Mouse (Mus musculus) limb, embryonic 11.5 days (tissue): Measurements from ENCODE around the gene Sptbn1. TPM values are rescaled to one million over a fixed set of nuclear protein-coding genes. Genes with fewer than 3 reads are reported as not detected.

ENCODE experiments used
- ATAC-seq: fragments of 200-750 bp; cut with Nextera tagmentation; 2 replicates; pipeline ENCODE4 v1.8.0; 2017; ENCODE audit warnings: low read depth; ENCODE audit not compliant: insufficient number of reproducible peaks, low FRiP score, low TSS enrichment
- DNase-seq: peaks from one replicate; pipeline ENCODE4 v3.0.0-alpha.2; 2015; ENCODE audit warnings: low spot score
- H3K27ac ChIP-seq: fragments of 300-500 bp; sonication (generic); replicated peaks from 2 replicates; pipeline ENCODE4 v1.5.1; 2014; ENCODE audit warnings: low read depth, mild to moderate bottlenecking, low read length
- H3K27me3 ChIP-seq: fragments of 300-500 bp; sonication (generic); 2 replicates; pipeline ENCODE4 v1.6.1; 2014; ENCODE audit warnings: mild to moderate bottlenecking, low read length, mixed read lengths; ENCODE audit not compliant: control insufficient read depth, insufficient read depth
- H3K36me3 ChIP-seq: fragments of 300-500 bp; sonication (generic); 2 replicates; pipeline ENCODE4 v1.6.1; 2014; ENCODE audit warnings: mild to moderate bottlenecking, low read length, moderate library complexity, mixed read lengths; ENCODE audit not compliant: control insufficient read depth, insufficient read depth
- H3K4me1 ChIP-seq: fragments of 300-500 bp; sonication (generic); 2 replicates; pipeline ENCODE4 v1.6.1; 2014; ENCODE audit warnings: low read length, mixed read lengths; ENCODE audit not compliant: control insufficient read depth, insufficient read depth
- H3K4me2 ChIP-seq: fragments of 300-500 bp; sonication (generic); 2 replicates; pipeline ENCODE4 v1.6.1; 2014; ENCODE audit warnings: low read depth, mild to moderate bottlenecking, moderate library complexity; ENCODE audit not compliant: severe bottlenecking
- H3K4me3 ChIP-seq: fragments of 300-500 bp; sonication (generic); 2 replicates; pipeline ENCODE4 v1.5.1; 2014; ENCODE audit warnings: low read depth, low read length
- H3K9ac ChIP-seq: fragments of 300-500 bp; sonication (generic); 2 replicates; pipeline ENCODE4 v1.6.1; 2014; ENCODE audit warnings: mild to moderate bottlenecking, low read length
- H3K9me3 ChIP-seq: fragments of 300-500 bp; sonication (generic); 2 replicates; pipeline ENCODE4 v1.6.1; 2016; ENCODE audit warnings: low read length; ENCODE audit not compliant: control insufficient read depth
- WGBS: fragments of 180-500 bp; shearing (Covaris S2); extraction: QIAGEN DNeasy Blood & Tissue Kit; methylation state at CpG from one replicate; pipeline ENCODE4 v1.1.7; 2014; 5-methylcytosine and 5-hydroxymethylcytosine counted together
- polyA plus RNA-seq: library from polyadenylated mRNA; unstranded; fragments of >200 nt; fragmentation: Nextera tagmentation; extraction: Ambion mirVana; gene quantifications from 2 replicates; pipeline ENCODE4 v1.2.1, GENCODE M21; 2014

The Sptbn1 gene
- polyA plus RNA-seq, 1 experiment from 2014 or later: 65.4 TPM

GRCm38 (mm10) chr11:30132581-30132980, 135.4 kb downstream of the Sptbn1 start:
- peaks cover 8% of the 10 kb centered on the region for H3K36me3 ChIP-seq
- ATAC-seq: no peak

GRCm38 (mm10) chr11:30131640-30132039, 136.3 kb downstream of the Sptbn1 start:
- ATAC-seq (no peak), DNase-seq (no peak)
- H3K4me3 ChIP-seq: no peak overlapping the region
- no peak overlapping the region for H3K4me2 ChIP-seq
- 90% methylated on average over 4 of the region's 4 CpGs for whole genome bisulfite sequencing
- no peaks in the 10 kb centered on the region for H3K27me3 ChIP-seq
- no peak overlapping the region for H3K9ac ChIP-seq
- no peaks in the 10 kb centered on the region for H3K4me1 ChIP-seq
- peaks cover 4% of the 10 kb centered on the region for H3K36me3 ChIP-seq
- H3K27ac ChIP-seq: no peak overlapping the region
- no peaks in the 10 kb centered on the region for H3K9me3 ChIP-seq

More at GRCm38 (mm10) chr11:30132581-30132980, 135.4 kb downstream of the Sptbn1 start:
- H3K9me3 ChIP-seq: no peaks in the 10 kb centered on the region
- H3K4me2 ChIP-seq: no peak overlapping the region
- no peak overlapping the region for H3K9ac ChIP-seq
- H3K27me3 ChIP-seq: no peaks in the 10 kb centered on the region
- WGBS: 94% methylated on average over 6 of the region's 6 CpGs
- H3K27ac ChIP-seq: no peak overlapping the region
- no peak for DNase-seq
- H3K4me1 ChIP-seq: no peaks in the 10 kb centered on the region
- no peak overlapping the region for H3K4me3 ChIP-seq

GRCm38 (mm10) chr11:30129339-30129738, 138.6 kb downstream of the Sptbn1 start:
- Histone ChIP-seq H3K36me3 (peaks cover 4% of the 10 kb centered on the region), H3K9me3 (no peaks in the 10 kb centered on the region), H3K4me2 (no peak overlapping the region), H3K4me1 (no peaks in the 10 kb centered on the region), H3K27me3 (no peaks in the 10 kb centered on the region), H3K27ac (no peak overlapping the region), H3K4me3 (no peak overlapping the region), H3K9ac (no peak overlapping the region)
- DNase-seq: no peak
- 93% methylated on average over 7 of the region's 7 CpGs for WGBS
- no peak for ATAC-seq

GRCm38 (mm10) chr11:30126840-30127239, 141.1 kb downstream of the Sptbn1 start:
- no peak overlapping the region for H3K4me2 ChIP-seq
- 92% methylated on average over 1 of the region's 1 CpGs for WGBS
- H3K9me3 ChIP-seq: no peaks in the 10 kb centered on the region
- no peaks in the 10 kb centered on the region; the same call in 1 of the 2 replicates for H3K36me3 ChIP-seq
- ATAC-seq: no peak
- no peak overlapping the region for H3K4me3 ChIP-seq
- DNase-seq: no peak
- no peak overlapping the region for H3K9ac ChIP-seq
- no peak overlapping the region for H3K27ac ChIP-seq
- H3K4me1 ChIP-seq: no peaks in the 10 kb centered on the region
- no peaks in the 10 kb centered on the region for H3K27me3 ChIP-seq

- H3K36me3 ChIP-seq: peaks cover 20% of the 10 kb centered on the region
- ATAC-seq (no peak), DNase-seq (no peak)
- no peak overlapping the region for H3K27ac ChIP-seq
- no peak overlapping the region for H3K9ac ChIP-seq
- no peaks in the 10 kb centered on the region for H3K4me1 ChIP-seq
- no peaks in the 10 kb centered on the region for H3K9me3 ChIP-seq
- no peaks in the 10 kb centered on the region for H3K27me3 ChIP-seq
- no peak overlapping the region for H3K4me3 ChIP-seq
- WGBS: 93% methylated on average over 4 of the region's 4 CpGs
- no peak overlapping the region for H3K4me2 ChIP-seq
These were observed 149.9 kb downstream of the Sptbn1 start for GRCm38 (mm10) chr11:30118038-30118437.

- 55% methylated on average over 2 of the region's 2 CpGs for WGBS
These were observed 154.3 kb downstream of the Sptbn1 start for GRCm38 (mm10) chr11:30113631-30114030.

GRCm38 (mm10) chr11:30110634-30111033, 157.3 kb downstream of the Sptbn1 start:
- H3K9me3 ChIP-seq: no peaks in the 10 kb centered on the region
- no peak overlapping the region for H3K4me3 ChIP-seq
- WGBS: 88% methylated on average over 7 of the region's 7 CpGs
- H3K27me3 ChIP-seq: no peaks in the 10 kb centered on the region
- H3K27ac ChIP-seq: no peak overlapping the region
- no peak overlapping the region for H3K4me2 ChIP-seq
- peaks cover 9% of the 10 kb centered on the region for H3K36me3 ChIP-seq
- DNase-seq (no peak), ATAC-seq (no peak)
- H3K9ac ChIP-seq: no peak overlapping the region
- H3K4me1 ChIP-seq: no peaks in the 10 kb centered on the region

More at GRCm38 (mm10) chr11:30113631-30114030, 154.3 kb downstream of the Sptbn1 start:
- ATAC-seq (no peak), DNase-seq (no peak)
- Histone ChIP-seq H3K4me2 (no peak overlapping the region), H3K9ac (no peak overlapping the region), H3K4me1 (no peaks in the 10 kb centered on the region), H3K4me3 (no peak overlapping the region), H3K36me3 (peaks cover 15% of the 10 kb centered on the region), H3K9me3 (no peaks in the 10 kb centered on the region), H3K27me3 (no peaks in the 10 kb centered on the region), H3K27ac (no peak overlapping the region)

- Histone ChIP-seq H3K9ac (no peak overlapping the region), H3K9me3 (no peaks in the 10 kb centered on the region), H3K4me3 (no peak overlapping the region), H3K27me3 (no peaks in the 10 kb centered on the region), H3K4me1 (no peaks in the 10 kb centered on the region), H3K27ac (no peak overlapping the region), H3K36me3 (peaks cover 10% of the 10 kb centered on the region; the same call in 1 of the 2 replicates), H3K4me2 (no peak overlapping the region)
- DNase-seq (no peak), ATAC-seq (no peak)
- WGBS: 94% methylated on average over 10 of the region's 10 CpGs
These were observed 163.8 kb downstream of the Sptbn1 start for GRCm38 (mm10) chr11:30104177-30104576.

GRCm38 (mm10) chr11:30102594-30102993, 165.4 kb downstream of the Sptbn1 start:
- peaks cover 10% of the 10 kb centered on the region; the same call in 1 of the 2 replicates for H3K36me3 ChIP-seq
- DNase-seq (no peak), ATAC-seq (no peak)
- H3K4me3 ChIP-seq: no peak overlapping the region
- no peak overlapping the region for H3K4me2 ChIP-seq
- no peaks in the 10 kb centered on the region; the same call in 1 of the 2 replicates for H3K9me3 ChIP-seq
- no peak overlapping the region for H3K27ac ChIP-seq
- H3K9ac ChIP-seq: no peak overlapping the region
- H3K4me1 ChIP-seq: no peaks in the 10 kb centered on the region
- 93% methylated on average over 2 of the region's 2 CpGs for WGBS
- no peaks in the 10 kb centered on the region for H3K27me3 ChIP-seq
